Mouse (Mus musculus) myocyte (in vitro differentiated cells): ENCODE data around the gene Atad2b.

Source experiments
- CEBPB ChIP-seq: IDR thresholded peaks from 2 replicates; pipeline ENCODE4 v1.6.1; 2011; ENCODE audit warnings: mild to moderate bottlenecking, moderate library complexity; ENCODE audit not compliant: poor library complexity, insufficient read depth, severe bottlenecking
- E2F4 ChIP-seq: IDR thresholded peaks from one replicate; pipeline ENCODE4 v1.6.1; 2011; ENCODE audit warnings: mild to moderate bottlenecking, control low read depth, moderate library complexity; ENCODE audit not compliant: insufficient read depth
- MAX ChIP-seq: IDR thresholded peaks from one replicate; pipeline ENCODE4 v1.6.1; 2011; ENCODE audit warnings: low read depth, mild to moderate bottlenecking, control low read depth
- MYOD1 ChIP-seq, 3 experiments: IDR thresholded peaks; one replicate each; pipeline ENCODE4 v1.6.1; 2011; ENCODE audit warnings: control low read depth in 2 of 3, low read depth in 2 of 3, mild to moderate bottlenecking in 2 of 3, moderate library complexity in 1 of 3; ENCODE audit not compliant: insufficient read length in 2 of 3, control insufficient read depth in 1 of 3
- MYOG ChIP-seq, 3 experiments: IDR thresholded peaks; one replicate each; pipeline ENCODE4 v1.6.1; 2011; ENCODE audit warnings: control low read depth in 2 of 3, low read depth in 2 of 3, mild to moderate bottlenecking in 2 of 3; ENCODE audit not compliant: insufficient read length in 2 of 3, control insufficient read depth in 1 of 3, insufficient read depth in 1 of 3
- POLR2A ChIP-seq: IDR thresholded peaks from one replicate; pipeline ENCODE4 v1.6.1; 2011; ENCODE audit warnings: low read depth, mild to moderate bottlenecking, control low read depth, moderate library complexity; ENCODE audit not compliant: insufficient read length
- POLR2AphosphoS2 ChIP-seq: IDR thresholded peaks from one replicate; pipeline ENCODE4 v1.6.1; 2011; ENCODE audit warnings: low read depth, control low read depth; ENCODE audit not compliant: insufficient read length
- TCF12 ChIP-seq: IDR thresholded peaks from one replicate; pipeline ENCODE4 v1.6.1; 2011; ENCODE audit warnings: mild to moderate bottlenecking, control low read depth; ENCODE audit not compliant: poor library complexity, insufficient read depth, severe bottlenecking
- USF1 ChIP-seq: IDR thresholded peaks from one replicate; pipeline ENCODE4 v1.6.1; 2011; ENCODE audit warnings: low read depth, mild to moderate bottlenecking, control low read depth, moderate library complexity

DNA sequence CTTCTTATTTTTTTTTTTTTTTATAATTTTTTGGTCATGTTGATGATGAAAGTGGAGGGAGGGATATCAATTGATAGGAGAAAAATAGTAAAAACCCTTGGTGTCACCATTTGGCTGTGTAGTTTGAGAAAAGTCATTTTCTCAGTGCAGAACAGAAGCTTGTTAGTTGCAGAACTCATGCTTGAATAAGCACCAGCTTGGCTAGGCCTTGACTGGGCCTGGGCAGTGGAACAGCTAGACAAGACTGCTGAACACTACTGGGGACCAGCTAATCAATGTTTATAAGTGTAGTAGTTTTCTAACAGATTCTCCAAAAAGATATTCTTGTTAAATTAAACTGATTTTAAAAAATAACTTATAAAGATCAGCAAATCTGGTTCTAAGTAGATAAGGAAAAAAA is 79.8 kb downstream of the Atad2b start:
- TF ChIP-seq POLR2A (no peak), CEBPB (no peak), USF1 (no peak), MAX (no peak), MYOD1 (IDR thresholded peaks at IDR 0.05; ENCODE audit: control insufficient read depth in 1 of 3, insufficient read length in 2 of 3, low read depth in 2 of 3) (no peak), E2F4 (no peak), TCF12 (no peak), MYOG (IDR thresholded peaks at IDR 0.05; ENCODE audit: control insufficient read depth in 1 of 3, insufficient read depth in 1 of 3, insufficient read length in 2 of 3, low read depth in 2 of 3) (no peak), POLR2AphosphoS2 (no peak)
